In genomic region chr13:17694911-17695699, GRCm38 (mm10) we compare ENCODE assay signal across 8 mouse cellular contexts. TPM values are rescaled to one million over a fixed set of nuclear protein-coding genes. Genes with fewer than 3 reads are reported as not detected.
DNase-seq lines count a peak whose midpoint lies in the region; ATAC-seq and TF ChIP-seq lines count a peak whose summit lies in the region.

Mplkip (plus strand) TSS chr13:17695192.
Sugct (minus strand) TSS chr13:17695553.

- peak; percentile 73 for TF ChIP-seq EP300 in heart, adult 2 months (IDR thresholded peaks at IDR 0.05; ENCODE audit: insufficient read depth, low read depth, low read length)

- peak; percentile 98 for ATAC-seq in embryonic facial prominence, embryonic 14.5 days (ENCODE audit: low read depth)
- peak; percentile 99 for ATAC-seq in limb, embryonic 13.5 days (ENCODE audit: low FRiP score, low read depth)
- peak; percentile 100 for ATAC-seq in midbrain, embryonic 16.5 days

- H3K4me2 ChIP-seq in embryonic facial prominence, embryonic 14.5 days (ENCODE audit: low read depth, low read length) = peak within 1 kb of the TSS; percentile 82
- H3K4me2 ChIP-seq in limb, embryonic 13.5 days (replicated peaks) = peak within 1 kb of the TSS; percentile 73
- H3K4me2 ChIP-seq in midbrain, embryonic 16.5 days (ENCODE audit: low read length) = peak within 1 kb of the TSS; percentile 86

- 0 out of 2 replicates have a peak, but pooled peaks have one; percentile 6 for TF ChIP-seq CTCF in heart, adult 2 months (IDR thresholded peaks at IDR 0.05)

- under 1% methylated on average over 45 of the region's 66 CpGs for WGBS in embryonic facial prominence, embryonic 14.5 days
- WGBS in heart, adult 2 months = under 1% methylated on average over 65 of the region's 66 CpGs
- under 1% methylated on average over 65 of the region's 66 CpGs for WGBS in limb, embryonic 13.5 days
- under 1% methylated on average over 66 of the region's 66 CpGs for WGBS in midbrain, embryonic 16.5 days

- no peaks in the 10 kb centered on the region for H3K9me3 ChIP-seq in embryonic facial prominence, embryonic 14.5 days (ENCODE audit: control insufficient read depth, low read length)
- no peaks in the 10 kb centered on the region for H3K9me3 ChIP-seq in limb, embryonic 13.5 days
- no peaks in the 10 kb centered on the region for H3K9me3 ChIP-seq in midbrain, embryonic 16.5 days (replicated peaks; ENCODE audit: control insufficient read depth, low read length, poor library complexity, severe bottlenecking)

- H3K4me3 ChIP-seq in embryonic facial prominence, embryonic 14.5 days (ENCODE audit: low read depth, low read length) = peak within 1 kb of the TSS; percentile 80
- peak within 1 kb of the TSS; percentile 80 for H3K4me3 ChIP-seq in heart, adult 2 months
- peak within 1 kb of the TSS; percentile 82 for H3K4me3 ChIP-seq in limb, embryonic 13.5 days
- H3K4me3 ChIP-seq in midbrain, embryonic 16.5 days (ENCODE audit: low read depth, low read length) = peak within 1 kb of the TSS; percentile 59

- no peaks in the 10 kb centered on the region for H3K27me3 ChIP-seq in embryonic facial prominence, embryonic 14.5 days (replicated peaks; ENCODE audit: control insufficient read depth, insufficient read depth, low read length)
- H3K27me3 ChIP-seq in heart, adult 2 months (ENCODE audit: control insufficient read depth, insufficient read depth, low read length) = no peaks in the 10 kb centered on the region
- no peaks in the 10 kb centered on the region for H3K27me3 ChIP-seq in limb, embryonic 13.5 days
- no peaks in the 10 kb centered on the region for H3K27me3 ChIP-seq in midbrain, embryonic 16.5 days (ENCODE audit: control insufficient read depth, insufficient read depth, low read depth, low read length)

- H3K27ac ChIP-seq in embryonic facial prominence, embryonic 14.5 days (replicated peaks; ENCODE audit: low read depth, low read length) = peak within 1 kb of the TSS; percentile 90
- peak within 1 kb of the TSS; percentile 95 for H3K27ac ChIP-seq in heart, adult 2 months
- peak within 1 kb of the TSS; percentile 91 for H3K27ac ChIP-seq in limb, embryonic 13.5 days
- H3K27ac ChIP-seq in midbrain, embryonic 16.5 days (ENCODE audit: low read length) = peak within 1 kb of the TSS; percentile 94

- peak; percentile 83 for TF ChIP-seq POLR2A in heart, adult 2 months (IDR thresholded peaks at IDR 0.05; ENCODE audit: insufficient read depth, low read depth, low read length)

- DNase-seq in 3T3-L1 (ENCODE audit: low read depth, low spot score) = peak; percentile 100
- peak; percentile 99 to 100 for DNase-seq in adrenal gland, postnatal 4 days (ENCODE audit: low spot score in 2 of 2)
- peak; percentile 100 for DNase-seq in embryonic facial prominence, embryonic 14.5 days (ENCODE audit: low spot score)
- DNase-seq in heart, adult 2 months = peak; percentile 100
- peak; percentile 100 for DNase-seq in kidney, adult 8-10 months
- DNase-seq in spleen, postnatal 10 days (ENCODE audit: low spot score in 2 of 2) = peak; percentile 100

- no peaks in the 10 kb centered on the region for H3K36me3 ChIP-seq in embryonic facial prominence, embryonic 14.5 days (ENCODE audit: control insufficient read depth, insufficient read depth, low read length)
- peaks cover 2% of the 10 kb centered on the region; the same call in 1 of the 2 replicates for H3K36me3 ChIP-seq in heart, adult 2 months (ENCODE audit: control insufficient read depth, insufficient read depth, low read length)
- H3K36me3 ChIP-seq in limb, embryonic 13.5 days = no peaks in the 10 kb centered on the region
- no peaks in the 10 kb centered on the region for H3K36me3 ChIP-seq in midbrain, embryonic 16.5 days (ENCODE audit: control insufficient read depth, insufficient read depth, low read length)

- H3K79me2 ChIP-seq in heart, adult 2 months (replicated peaks; ENCODE audit: control insufficient read depth, insufficient read depth, low read length) = peaks cover 2% of the 10 kb centered on the region; the same call in 1 of the 2 replicates

- peak within 1 kb of the TSS; percentile 93 for H3K9ac ChIP-seq in embryonic facial prominence, embryonic 14.5 days (ENCODE audit: low read depth, low read length)
- peak within 1 kb of the TSS; percentile 99 for H3K9ac ChIP-seq in heart, adult 2 months (ENCODE audit: low read depth, low read length)
- peak within 1 kb of the TSS; percentile 96 for H3K9ac ChIP-seq in limb, embryonic 13.5 days
- peak within 1 kb of the TSS; percentile 75 for H3K9ac ChIP-seq in midbrain, embryonic 16.5 days (ENCODE audit: low read depth, low read length)

- 0 out of 2 replicates have a peak, but pooled peaks cover 5% of the 10 kb centered on the region for H3K4me1 ChIP-seq in embryonic facial prominence, embryonic 14.5 days (ENCODE audit: control insufficient read depth, insufficient read depth, low read length)
- no peaks in the 10 kb centered on the region for H3K4me1 ChIP-seq in heart, adult 2 months (ENCODE audit: control insufficient read depth, insufficient read depth, low read length)
- peaks cover 11% of the 10 kb centered on the region for H3K4me1 ChIP-seq in limb, embryonic 13.5 days
- peaks cover 11% of the 10 kb centered on the region for H3K4me1 ChIP-seq in midbrain, embryonic 16.5 days (ENCODE audit: control insufficient read depth, insufficient read depth, low read length)

- intact Hi-C loops in heart, adult 2 months (cut with DNase I) = loop anchor here (1.0 kb wide), 2 partner anchors 110 to 249 kb away; partner anchors contain the start of genes Cdk13 and Rala

RNA-seq across cellular contexts. Expression of gene Mplkip, which starts in this region (rescaled TPM):
- 10 to 100 TPM; 24.3 to 27.5 TPM for total RNA-seq in adrenal gland, postnatal 4 days (2021)
- 46.5 and 47.1 TPM in 2 replicates for polyA plus RNA-seq in embryonic facial prominence, embryonic 14.5 days (2014; fragmentation: Nextera tagmentation; extraction: Ambion mirVana)
- 1 to 10 TPM; 5.6 to 6.0 TPM for total RNA-seq in heart, adult 2 months (2021)
- 2.6 and 2.8 TPM in 2 replicates for polyA plus RNA-seq in heart, adult 2 months (2012; rRNA removed)
- 46.8 and 47.7 TPM in 2 replicates for polyA plus RNA-seq in limb, embryonic 13.5 days (2015; fragmentation: Nextera tagmentation; extraction: Ambion mirVana)
- 33.4 and 38.1 TPM in 2 replicates for polyA plus RNA-seq in midbrain, embryonic 16.5 days (2015; fragmentation: Nextera tagmentation; extraction: Ambion mirVana)

RNA-seq across cellular contexts. Expression of gene Sugct, which starts in this region (rescaled TPM):
- 10 to 100 TPM in 1 of 2 experiments, 1 to 10 TPM in 1; 9.5 to 11.7 TPM for total RNA-seq in adrenal gland, postnatal 4 days (2021)
- 3.4 and 4.9 TPM in 2 replicates for polyA plus RNA-seq in embryonic facial prominence, embryonic 14.5 days (2014; fragmentation: Nextera tagmentation; extraction: Ambion mirVana)
- 1 to 10 TPM; 1.0 TPM for total RNA-seq in heart, adult 2 months (2021)
- polyA plus RNA-seq in heart, adult 2 months (2012; rRNA removed) = 1.00 and 1.5 TPM in 2 replicates
- 6.1 and 6.8 TPM in 2 replicates for polyA plus RNA-seq in limb, embryonic 13.5 days (2015; fragmentation: Nextera tagmentation; extraction: Ambion mirVana)
- 2.5 and 3.7 TPM in 2 replicates for polyA plus RNA-seq in midbrain, embryonic 16.5 days (2015; fragmentation: Nextera tagmentation; extraction: Ambion mirVana)

Comparison
In these comparisons a context has a peak if more than half of its experiments do, and no peak if none do; other contexts are left out.
1. Peak in every context shown above with its lines: DNase-seq, ATAC-seq, H3K4me3 ChIP-seq and H3K27ac ChIP-seq.
2. RNA of gene Sugct (total RNA-seq): 9.5 to 11.7 TPM in adrenal gland, postnatal 4 days; 1.0 TPM in heart, adult 2 months; every median in the first group is over 4 times any median in the second.